Mouse (Mus musculus) adrenal gland, adult 18-20 months (tissue): ENCODE measurements around the gene Stx18. TPM values are rescaled to one million over a fixed set of nuclear protein-coding genes. Genes with fewer than 3 reads are reported as not detected.

Experiments used
- DNase-seq, 2 experiments: peaks; one replicate each; pipeline ENCODE4 v3.0.0; 2021 to 2022; ENCODE audit warnings: low spot score in 2 of 2
- total RNA-seq, 2 experiments: library from RNA; stranded (reverse); gene quantifications; 1 replicate in 1 of 2; 2 replicates in 1 of 2; pipeline ENCODE4 v1.2.3; 2021

Stx18 gene
- total RNA-seq, 2 experiments from 2014 or later, result 34.7 to 42.5 TPM

GRCm38 (mm10) chr5:38076326-38076725 is 37.8 kb downstream of the Stx18 start:
- no peak for DNase-seq

GRCm38 (mm10) chr5:38078575-38078974 is 40.0 kb downstream of the Stx18 start:
- no peak for DNase-seq

- DNase-seq, result no peak
Observed at GRCm38 (mm10) chr5:38080472-38080871, 41.9 kb downstream of the Stx18 start.

GRCm38 (mm10) chr5:38082589-38082988 is 44.0 kb downstream of the Stx18 start:
- no peak for DNase-seq

GRCm38 (mm10) chr5:38083362-38083761 is 44.8 kb downstream of the Stx18 start:
- DNase-seq, result no peak

- DNase-seq, result no peak
Observed at GRCm38 (mm10) chr5:38084616-38085015, 46.1 kb downstream of the Stx18 start.

- no peak for DNase-seq
Observed at GRCm38 (mm10) chr5:38085561-38086392, 47.2 kb downstream of the Stx18 start.

- DNase-seq, result no peak
Observed at GRCm38 (mm10) chr5:38090111-38090510, 51.6 kb downstream of the Stx18 start.

- DNase-seq, result no peak
Observed at GRCm38 (mm10) chr5:38090581-38090980, 52.0 kb downstream of the Stx18 start.

- DNase-seq, result no peak
Observed at GRCm38 (mm10) chr5:38091046-38091965, 52.8 kb downstream of the Stx18 start.

GRCm38 (mm10) chr5:38091966-38092304 is 53.4 kb downstream of the Stx18 start:
- DNase-seq, result no peak

GRCm38 (mm10) chr5:38094331-38094730 is 55.8 kb downstream of the Stx18 start:
- no peak for DNase-seq

GRCm38 (mm10) chr5:38097501-38098093 is 59.1 kb downstream of the Stx18 start:
- DNase-seq, result no peak

- DNase-seq, result no peak
Observed at GRCm38 (mm10) chr5:38099139-38099676, 60.7 kb downstream of the Stx18 start.

- no peak for DNase-seq
Observed at GRCm38 (mm10) chr5:38102945-38103344, 64.4 kb downstream of the Stx18 start.

- no peak for DNase-seq
Observed at GRCm38 (mm10) chr5:38106080-38106697, 67.6 kb downstream of the Stx18 start.

GRCm38 (mm10) chr5:38106807-38107206 is 68.3 kb downstream of the Stx18 start:
- no peak for DNase-seq

- DNase-seq, result no peak
Observed at GRCm38 (mm10) chr5:38114526-38114925, 76.0 kb downstream of the Stx18 start.

GRCm38 (mm10) chr5:38117056-38117455 is 78.5 kb downstream of the Stx18 start:
- DNase-seq, result no peak

- no peak for DNase-seq
Observed at GRCm38 (mm10) chr5:38119268-38119667, 80.7 kb downstream of the Stx18 start.

- DNase-seq, result peak in 1 of 2 experiments; percentile 16
Observed at GRCm38 (mm10) chr5:38121699-38122098, 83.2 kb downstream of the Stx18 start.
